Mouse (Mus musculus) liver, embryonic 14 days (tissue): ENCODE data around the gene Psmc1. TPM values are rescaled to one million over a fixed set of nuclear protein-coding genes. Genes with fewer than 3 reads are reported as not detected.

ENCODE experiments used
- polyA plus RNA-seq: library from polyadenylated mRNA; depleted of rRNA; stranded (reverse); fragments of >200 nt; gene quantifications from 2 replicates; pipeline ENCODE4 v1.2.3, GENCODE M21; 2012; rRNA removed

Psmc1 gene
- 72.2 and 76.6 TPM in 2 replicates for polyA plus RNA-seq

GRCm38 (mm10) chr12:100109986-100110696 is at the start of gene Psmc1:
Psmc1 (plus strand) TSS chr12:100110154.

DNA sequence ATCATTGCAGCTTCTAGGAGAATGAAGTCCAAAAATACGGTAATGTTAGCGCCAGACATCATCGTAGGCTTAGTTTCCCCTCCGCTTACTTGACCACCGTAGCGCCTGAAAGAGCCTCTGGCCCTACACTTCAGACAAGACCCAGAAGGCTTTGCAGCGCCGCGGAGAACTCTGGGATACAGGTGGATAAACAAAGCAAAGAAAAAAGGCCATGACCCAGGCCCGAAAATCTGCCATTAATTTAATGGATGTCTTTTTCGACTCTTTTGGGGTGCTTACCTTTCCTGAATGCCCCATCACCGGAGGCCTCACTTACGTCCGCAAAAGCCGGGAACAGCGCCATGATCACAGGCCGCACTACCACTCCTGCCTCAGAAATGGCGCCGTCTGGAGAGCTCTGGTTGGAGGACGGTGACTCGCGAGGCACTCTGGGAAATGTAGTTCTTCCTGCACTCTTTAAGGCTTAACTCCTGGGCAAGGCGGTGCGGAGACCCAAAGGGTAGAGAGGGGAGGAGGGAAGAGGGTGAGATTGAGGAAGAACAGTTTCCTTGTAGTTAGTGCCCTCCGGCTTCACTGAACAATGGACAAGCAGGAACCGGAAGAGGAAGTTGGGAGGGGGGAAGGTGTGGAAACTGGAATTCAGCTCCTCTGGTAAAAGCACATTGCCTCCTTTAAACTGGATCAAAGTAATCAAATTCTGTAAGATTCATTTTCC is 49.5 kb downstream of the Psmc1 start, which contains the start of gene Nrde2:
Gene Nrde2 (minus strand): TSS at position 393 of the 715 bp plus-strand sequence.

Other genes with a start within 250 kb of the Psmc1 start
- 2.4 and 3.1 TPM in 2 replicates for gene Efcab11, start 225.7 kb upstream of the Psmc1 start, polyA plus RNA-seq
- gene Tdp1, start 225.6 kb upstream of the Psmc1 start, polyA plus RNA-seq = 15.5 and 17.9 TPM in 2 replicates
- gene Kcnk13, start 145.7 kb upstream of the Psmc1 start, polyA plus RNA-seq = 0.19 and 0.27 TPM in 2 replicates
- gene Nrde2, start 49.5 kb downstream of the Psmc1 start, polyA plus RNA-seq = 3.8 and 4.1 TPM in 2 replicates
- gene Calm1, start 89.3 kb downstream of the Psmc1 start, polyA plus RNA-seq = 100 and 104 TPM in 2 replicates